Mouse (Mus musculus) MEL-GATA-1-ER (cell line): ENCODE measurements around the gene Ctnna2.

Experiments used
- DNase-seq: peaks from one replicate; pipeline ENCODE4 v3.0.0-alpha.2; 2012; ENCODE audit warnings: low read depth; ENCODE audit errors: extremely low read depth

Ctnna2 gene

DNA sequence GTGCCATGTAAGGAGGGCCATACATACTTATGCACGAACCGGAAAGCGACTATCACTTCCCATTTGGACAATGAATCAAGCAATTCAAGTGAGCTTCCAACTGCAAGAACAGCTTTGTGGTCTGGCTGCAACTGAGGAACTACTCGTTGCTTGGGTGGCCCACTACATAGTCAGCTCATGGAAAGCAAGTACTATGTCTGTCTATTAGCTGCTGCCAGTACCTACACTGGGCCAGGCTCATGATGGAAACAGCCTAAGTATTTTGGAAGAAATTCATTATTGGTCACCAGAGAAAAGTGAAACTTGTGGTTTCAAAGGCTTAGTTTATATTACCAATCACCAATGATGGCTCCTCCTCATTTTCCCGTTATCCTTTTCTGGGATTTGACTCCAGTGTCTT, 693.2 kb downstream of the Ctnna2 start:
- DNase-seq = no peak

DNA sequence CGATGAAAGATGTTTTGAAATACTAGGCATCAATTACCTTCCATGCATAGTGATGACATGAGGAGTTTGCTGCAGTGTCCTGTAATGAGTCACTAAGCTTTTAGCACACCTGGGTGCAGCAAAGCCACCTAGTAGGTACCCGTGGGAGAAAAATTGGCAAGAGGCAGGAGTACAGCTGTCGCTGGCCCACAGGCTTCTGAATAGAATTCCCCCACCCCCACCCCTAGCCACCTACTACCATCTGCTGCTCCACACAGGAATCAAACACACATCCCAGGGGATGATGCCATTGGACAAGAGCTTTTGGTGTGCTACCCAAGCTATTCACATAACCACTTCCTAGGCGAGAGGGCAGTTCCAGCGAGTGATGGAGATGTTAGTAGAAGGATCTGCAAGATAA, 700.7 kb downstream of the Ctnna2 start:
- no peak for DNase-seq

GRCm38 (mm10) chr6:77265163-77265562, 714.3 kb downstream of the Ctnna2 start:
- DNase-seq = no peak

DNA sequence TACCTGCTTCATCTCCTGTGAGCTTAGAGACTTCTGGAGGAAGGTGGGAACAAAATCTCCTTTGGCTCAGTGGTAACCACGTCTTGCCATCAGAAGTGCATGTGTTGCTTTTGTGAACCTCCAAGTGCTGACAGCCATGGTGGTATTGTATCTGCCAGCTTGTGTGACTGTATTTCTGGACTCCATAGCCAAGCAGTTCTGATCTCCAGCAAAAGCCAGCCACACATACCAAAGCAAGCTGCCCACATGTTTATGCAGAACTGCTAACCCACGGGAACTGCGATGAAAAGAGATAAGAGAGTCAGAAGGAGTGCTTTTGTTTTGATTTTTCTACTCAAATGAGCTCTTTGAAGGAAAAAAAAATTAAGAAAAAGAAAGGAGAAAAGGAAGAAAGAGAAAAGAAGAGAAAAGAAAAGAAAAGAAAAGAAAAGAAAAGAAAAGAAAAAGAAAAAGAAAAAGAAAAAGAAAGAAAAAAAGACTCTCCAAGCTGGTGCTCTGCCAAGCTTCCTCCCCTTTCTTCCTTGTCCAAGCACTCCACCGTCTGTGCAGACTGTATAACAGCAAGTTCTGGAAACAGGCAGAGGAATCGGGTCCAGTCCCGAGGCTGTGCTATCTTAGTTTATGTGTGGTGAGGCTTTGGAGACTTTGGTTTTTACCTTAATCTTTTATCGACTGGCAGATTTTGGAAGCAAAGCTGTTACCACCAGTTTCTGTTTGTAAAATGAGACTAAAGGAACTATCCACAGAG, 722.0 kb downstream of the Ctnna2 start:
- no peak for DNase-seq

- DNase-seq = no peak
Observed at GRCm38 (mm10) chr6:77256348-77256747, 723.2 kb downstream of the Ctnna2 start.

DNA sequence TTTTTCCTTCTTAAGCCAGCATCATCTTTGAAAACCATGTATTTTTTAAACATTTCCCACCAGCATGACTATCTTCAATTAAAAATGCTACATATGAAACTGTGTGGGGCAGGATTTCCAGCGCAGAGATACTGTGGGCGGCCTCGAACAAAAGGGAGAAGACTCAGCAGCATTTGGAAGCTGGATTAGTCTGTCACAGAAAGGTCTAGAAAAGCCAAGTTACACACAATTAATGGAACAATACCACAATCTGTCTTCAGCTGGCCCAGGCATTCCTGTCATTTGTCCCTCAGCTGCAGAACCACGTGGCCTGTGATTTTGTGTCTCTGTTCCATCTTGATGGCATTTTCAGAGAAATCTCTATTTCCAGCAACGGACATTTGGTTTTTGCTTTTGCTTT, 726.0 kb downstream of the Ctnna2 start:
- no peak for DNase-seq

DNA sequence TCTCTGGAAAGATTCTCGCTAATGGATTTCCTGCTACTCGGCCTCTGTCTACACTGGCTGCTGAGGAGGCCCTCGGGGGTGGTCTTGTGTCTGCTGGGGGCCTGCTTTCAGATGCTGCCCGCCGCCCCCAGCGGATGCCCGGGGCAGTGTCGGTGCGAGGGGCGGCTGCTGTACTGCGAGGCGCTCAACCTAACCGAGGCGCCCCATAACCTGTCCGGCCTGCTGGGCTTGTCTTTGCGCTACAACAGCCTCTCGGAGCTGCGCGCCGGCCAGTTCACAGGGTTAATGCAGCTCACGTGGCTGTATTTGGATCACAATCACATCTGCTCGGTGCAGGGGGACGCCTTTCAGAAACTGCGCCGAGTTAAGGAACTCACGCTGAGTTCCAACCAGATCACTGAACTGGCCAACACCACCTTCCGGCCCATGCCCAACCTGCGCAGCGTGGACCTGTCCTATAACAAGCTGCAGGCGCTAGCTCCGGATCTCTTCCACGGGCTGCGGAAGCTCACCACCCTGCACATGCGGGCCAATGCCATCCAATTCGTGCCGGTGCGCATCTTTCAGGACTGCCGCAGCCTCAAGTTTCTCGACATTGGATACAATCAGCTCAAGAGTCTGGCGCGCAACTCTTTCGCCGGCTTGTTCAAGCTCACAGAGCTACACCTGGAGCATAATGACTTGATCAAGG, 735.8 kb downstream of the Ctnna2 start:
- no peak for DNase-seq

DNA sequence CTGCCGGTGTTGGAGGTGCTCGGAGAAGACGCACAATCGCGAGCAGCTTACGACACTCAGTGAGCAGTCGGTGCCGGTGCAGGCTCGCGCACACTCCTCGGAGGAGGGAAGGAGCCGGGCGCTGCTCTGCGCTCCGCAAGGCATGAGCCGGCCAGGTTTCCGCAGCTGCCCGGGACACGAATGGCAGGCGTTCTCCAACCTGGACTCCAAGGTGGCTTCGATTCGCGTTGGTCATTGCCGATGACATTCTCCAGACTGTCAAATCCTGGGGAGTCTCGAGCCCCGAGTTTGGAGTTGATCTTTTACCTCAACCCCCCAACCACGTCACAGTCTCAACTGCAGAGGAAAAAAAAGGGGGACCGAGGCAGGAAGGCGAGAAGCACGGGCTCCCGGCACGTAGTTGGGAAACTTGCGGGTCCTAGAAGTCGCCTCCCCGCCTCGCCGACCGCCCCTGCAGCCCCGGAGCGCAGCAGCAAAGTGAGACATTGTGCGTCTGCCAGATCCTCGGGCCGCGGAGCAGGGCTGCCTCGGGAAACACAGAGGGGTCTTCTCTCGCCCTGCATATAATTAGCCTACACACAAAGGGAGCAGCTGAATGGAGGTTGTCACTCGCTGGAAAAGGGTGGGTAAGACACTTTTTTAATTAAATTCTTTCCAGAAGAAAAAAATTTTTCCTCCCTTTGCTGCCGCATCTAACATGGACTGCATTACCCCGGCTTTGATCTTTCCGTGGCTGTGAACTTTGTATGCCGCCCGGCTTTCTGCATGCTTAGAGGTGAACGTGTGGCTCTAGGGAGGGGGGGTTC, 736.7 kb downstream of the Ctnna2 start, which contains the start of gene Lrrtm1:
Gene Lrrtm1 (plus strand): TSS at position 89 of the 806 bp plus-strand sequence.
- no peak for DNase-seq

DNA sequence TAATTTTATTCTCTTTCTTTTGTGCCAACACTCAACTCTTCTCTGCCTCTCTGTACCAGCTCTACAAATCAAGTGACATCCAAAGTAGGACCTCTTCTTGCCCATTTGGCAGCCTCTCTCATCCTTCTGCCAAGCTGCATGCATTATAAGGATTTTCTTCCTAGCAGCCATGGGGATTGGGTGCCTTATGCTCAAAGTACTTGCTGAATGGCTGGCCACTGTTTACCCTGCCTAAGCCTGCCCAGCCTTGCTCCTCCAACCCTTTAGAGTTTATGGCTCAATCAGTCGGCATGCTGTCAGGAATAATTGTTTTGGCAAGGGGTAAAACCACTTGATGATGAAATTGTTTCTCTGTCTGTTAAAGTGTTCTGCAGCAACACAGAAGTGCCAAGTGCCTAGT, 739.1 kb downstream of the Ctnna2 start:
- DNase-seq = no peak

- no peak for DNase-seq
Observed at GRCm38 (mm10) chr6:77222849-77223638, 756.5 kb downstream of the Ctnna2 start.

DNA sequence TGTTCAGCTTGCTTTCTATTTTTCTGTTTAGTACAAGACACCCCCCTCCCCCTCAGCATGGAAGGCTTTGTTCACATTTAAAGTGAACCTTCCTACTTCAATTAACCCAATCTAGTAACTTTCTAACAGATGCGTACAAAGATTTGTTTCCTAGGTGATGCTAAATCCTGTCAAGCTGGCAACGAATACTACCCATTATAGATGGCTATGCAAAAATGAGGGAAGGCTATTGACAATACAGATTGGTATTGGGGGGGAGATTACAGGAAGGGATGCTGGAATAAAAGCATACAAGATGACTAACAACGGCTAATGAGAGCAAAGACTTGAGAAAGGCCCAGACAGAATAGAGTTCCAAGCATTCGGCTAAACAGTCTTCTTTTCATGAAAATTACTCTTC, 758.7 kb downstream of the Ctnna2 start:
- DNase-seq = no peak

- DNase-seq = no peak
Observed at GRCm38 (mm10) chr6:77218875-77219274, 760.6 kb downstream of the Ctnna2 start.

DNA sequence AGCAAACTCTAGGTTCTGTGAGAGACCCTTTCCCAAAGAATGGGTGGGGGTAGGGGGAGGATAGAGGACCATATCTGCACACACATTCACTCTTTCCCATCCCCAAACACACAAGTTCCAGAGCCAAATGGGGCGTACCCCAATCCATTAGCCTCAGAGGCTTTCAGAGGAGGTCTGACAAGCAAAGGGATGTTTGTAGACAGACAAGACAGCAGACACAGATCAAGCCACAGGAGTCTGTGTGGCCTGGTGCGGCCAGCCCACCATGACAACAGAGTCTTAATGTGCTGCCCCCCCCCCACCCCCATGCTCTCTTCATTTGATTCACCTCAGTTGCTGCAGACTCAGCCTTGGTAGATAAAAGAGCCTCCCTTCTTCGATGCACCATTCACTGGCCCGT, 764.2 kb downstream of the Ctnna2 start:
- DNase-seq = no peak

GRCm38 (mm10) chr6:77213757-77214409, 765.6 kb downstream of the Ctnna2 start:
- DNase-seq = no peak

DNA sequence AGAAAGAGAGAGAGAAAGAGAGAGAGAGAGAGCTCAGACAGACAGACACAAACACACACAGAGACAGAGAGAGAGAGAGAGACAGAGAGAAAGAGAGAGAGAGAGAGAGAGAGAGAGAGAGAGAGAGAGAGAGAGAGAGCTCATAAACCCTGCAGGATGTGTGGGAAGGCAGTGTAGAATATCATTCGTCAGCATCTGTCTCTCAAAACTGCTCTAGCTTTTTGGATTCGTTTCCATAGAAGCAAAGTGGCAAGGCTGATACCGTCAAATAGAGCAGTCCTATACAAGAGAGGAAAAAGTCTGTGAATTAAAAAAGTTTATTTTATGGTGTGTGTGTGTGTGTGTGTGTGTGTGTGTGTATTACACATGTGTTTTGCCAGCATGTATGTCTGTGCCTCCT, 769.6 kb downstream of the Ctnna2 start:
- DNase-seq = no peak

GRCm38 (mm10) chr6:77209183-77209582, 770.3 kb downstream of the Ctnna2 start:
- DNase-seq = no peak

DNA sequence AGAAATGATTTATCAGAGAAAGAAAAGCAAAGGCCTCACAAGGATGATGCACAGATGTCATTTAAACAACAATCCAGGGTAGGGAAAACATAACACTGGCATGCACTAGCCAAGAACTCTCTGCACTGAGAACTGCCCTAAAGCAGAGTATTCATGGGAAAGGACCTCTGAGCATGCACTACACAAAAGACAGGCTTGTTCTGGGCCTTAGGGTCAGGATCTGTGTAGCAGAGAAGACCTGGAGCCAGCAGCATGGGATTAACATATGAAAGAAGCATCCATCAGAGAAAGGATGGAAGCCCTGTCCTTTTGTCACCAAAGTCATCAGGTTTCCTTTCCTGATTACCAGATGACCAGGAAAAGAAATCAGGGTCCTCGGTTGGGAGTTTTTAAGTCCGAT, 780.1 kb downstream of the Ctnna2 start:
- DNase-seq = no peak

GRCm38 (mm10) chr6:77196650-77197049, 782.8 kb downstream of the Ctnna2 start:
- no peak for DNase-seq

DNA sequence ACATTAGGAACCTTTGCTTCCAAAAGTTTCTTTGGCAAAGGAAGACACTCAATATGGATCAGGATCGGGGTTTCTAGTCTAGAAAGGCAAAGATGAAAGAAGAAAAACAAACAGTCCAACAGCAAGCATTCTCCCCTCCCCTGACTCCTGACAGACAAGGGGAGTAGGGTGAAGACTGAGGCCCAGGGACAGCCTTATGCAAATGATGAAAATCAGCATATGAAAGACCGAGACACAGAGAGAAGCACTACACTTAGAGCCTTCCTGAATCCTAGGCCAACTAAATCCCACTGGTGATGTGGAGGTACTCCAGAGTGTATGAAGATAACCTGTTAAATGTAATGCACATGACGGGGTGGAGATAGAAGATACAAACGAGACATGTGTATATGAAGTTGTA, 787.9 kb downstream of the Ctnna2 start:
- DNase-seq = no peak

DNA sequence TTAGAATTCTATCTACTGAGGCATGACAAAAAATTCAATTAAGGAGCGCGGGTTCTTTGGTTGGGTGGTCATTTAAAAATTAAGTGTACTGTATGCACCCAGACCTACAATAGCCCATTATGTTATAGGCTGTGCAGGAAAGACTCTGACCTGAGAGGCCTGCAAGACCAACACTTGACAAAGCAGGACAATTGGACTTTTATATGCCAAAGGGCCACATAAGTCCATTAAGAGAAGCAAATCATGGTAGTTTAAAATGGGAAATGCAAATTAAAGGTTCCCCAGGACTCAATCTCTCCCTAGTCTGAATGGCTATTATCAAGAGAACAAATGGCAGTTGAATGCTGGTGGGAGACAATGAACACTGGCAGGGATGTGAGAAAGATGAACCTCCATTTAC, 790.9 kb downstream of the Ctnna2 start:
- no peak for DNase-seq

GRCm38 (mm10) chr6:77185751-77186150, 793.7 kb downstream of the Ctnna2 start:
- no peak for DNase-seq
